Mouse (Mus musculus) limb, embryonic 11.5 days (tissue): ENCODE measurements around the gene Efr3b. TPM values are rescaled to one million over a fixed set of nuclear protein-coding genes. Genes with fewer than 3 reads are reported as not detected.
A peak's percentile ranks its signal among the peaks of the same experiment; 100 is the strongest.

Experiments used
- ATAC-seq: fragments of 200-750 bp; cut with Nextera tagmentation; 2 replicates; pipeline ENCODE4 v1.8.0; 2017; ENCODE audit warnings: low read depth; ENCODE audit not compliant: insufficient number of reproducible peaks, low FRiP score, low TSS enrichment
- DNase-seq: peaks from one replicate; pipeline ENCODE4 v3.0.0-alpha.2; 2015; ENCODE audit warnings: low spot score
- H3K27ac ChIP-seq: fragments of 300-500 bp; sonication (generic); replicated peaks from 2 replicates; pipeline ENCODE4 v1.5.1; 2014; ENCODE audit warnings: low read depth, mild to moderate bottlenecking, low read length
- H3K27me3 ChIP-seq: fragments of 300-500 bp; sonication (generic); 2 replicates; pipeline ENCODE4 v1.6.1; 2014; ENCODE audit warnings: mild to moderate bottlenecking, low read length, mixed read lengths; ENCODE audit not compliant: control insufficient read depth, insufficient read depth
- H3K36me3 ChIP-seq: fragments of 300-500 bp; sonication (generic); 2 replicates; pipeline ENCODE4 v1.6.1; 2014; ENCODE audit warnings: mild to moderate bottlenecking, low read length, moderate library complexity, mixed read lengths; ENCODE audit not compliant: control insufficient read depth, insufficient read depth
- H3K4me1 ChIP-seq: fragments of 300-500 bp; sonication (generic); 2 replicates; pipeline ENCODE4 v1.6.1; 2014; ENCODE audit warnings: low read length, mixed read lengths; ENCODE audit not compliant: control insufficient read depth, insufficient read depth
- H3K4me2 ChIP-seq: fragments of 300-500 bp; sonication (generic); 2 replicates; pipeline ENCODE4 v1.6.1; 2014; ENCODE audit warnings: low read depth, mild to moderate bottlenecking, moderate library complexity; ENCODE audit not compliant: severe bottlenecking
- H3K4me3 ChIP-seq: fragments of 300-500 bp; sonication (generic); 2 replicates; pipeline ENCODE4 v1.5.1; 2014; ENCODE audit warnings: low read depth, low read length
- H3K9ac ChIP-seq: fragments of 300-500 bp; sonication (generic); 2 replicates; pipeline ENCODE4 v1.6.1; 2014; ENCODE audit warnings: mild to moderate bottlenecking, low read length
- H3K9me3 ChIP-seq: fragments of 300-500 bp; sonication (generic); 2 replicates; pipeline ENCODE4 v1.6.1; 2016; ENCODE audit warnings: low read length; ENCODE audit not compliant: control insufficient read depth
- WGBS: fragments of 180-500 bp; shearing (Covaris S2); extraction: QIAGEN DNeasy Blood & Tissue Kit; methylation state at CpG from one replicate; pipeline ENCODE4 v1.1.7; 2014; 5-methylcytosine and 5-hydroxymethylcytosine counted together
- polyA plus RNA-seq: library from polyadenylated mRNA; unstranded; fragments of >200 nt; fragmentation: Nextera tagmentation; extraction: Ambion mirVana; gene quantifications from 2 replicates; pipeline ENCODE4 v1.2.1, GENCODE M21; 2014

Gene Efr3b
- 6.0 and 6.3 TPM in 2 replicates for polyA plus RNA-seq

- Histone ChIP-seq H3K27me3 (no peaks in the 10 kb centered on the region), H3K9ac (peak within 1 kb of the TSS; percentile 83), H3K4me2 (peak within 1 kb of the TSS; percentile 93), H3K36me3 (no peaks in the 10 kb centered on the region), H3K9me3 (no peaks in the 10 kb centered on the region), H3K4me3 (peak within 1 kb of the TSS; percentile 82), H3K4me1 (peaks cover 9% of the 10 kb centered on the region), H3K27ac (no peak within 1 kb of the TSS)
- under 1% methylated on average over 78 of the region's 78 CpGs for WGBS
- DNase-seq (peak; percentile 90), ATAC-seq (peak; percentile 96)
Observed at GRCm38 (mm10) chr12:4038061-4039041, at the start of gene Efr3b. TSS of gene Efr3b (minus strand) at chr12:4038915.

- no peak overlapping the region for H3K9ac ChIP-seq
- H3K27ac ChIP-seq: no peak overlapping the region
- 68% methylated on average over 8 of the region's 8 CpGs for WGBS
Observed at GRCm38 (mm10) chr12:4083441-4083840, 44.7 kb upstream of the Efr3b start.

GRCm38 (mm10) chr12:4082132-4083001, 43.7 kb upstream of the Efr3b start, which contains the start of gene Dnajc27:
TSS of gene Dnajc27 (plus strand) at chr12:4082583.
- Histone ChIP-seq H3K27me3 (no peaks in the 10 kb centered on the region), H3K9me3 (no peaks in the 10 kb centered on the region), H3K4me1 (0 out of 2 replicates have a peak, but pooled peaks cover 2% of the 10 kb centered on the region), H3K4me3 (peak within 1 kb of the TSS; percentile 50), H3K9ac (peak within 1 kb of the TSS; percentile 81), H3K36me3 (no peaks in the 10 kb centered on the region), H3K27ac (peak within 1 kb of the TSS; percentile 88), H3K4me2 (peak within 1 kb of the TSS; percentile 67)
- ATAC-seq: peak; percentile 96
- DNase-seq: peak; percentile 98
- 4% methylated on average over 59 of the region's 59 CpGs for WGBS

More at GRCm38 (mm10) chr12:4083441-4083840, 44.7 kb upstream of the Efr3b start:
- Histone ChIP-seq H3K4me2 (peak overlapping the region; percentile 67), H3K27me3 (no peaks in the 10 kb centered on the region), H3K9me3 (no peaks in the 10 kb centered on the region), H3K4me1 (0 out of 2 replicates have a peak, but pooled peaks cover 2% of the 10 kb centered on the region), H3K36me3 (peaks cover 2% of the 10 kb centered on the region; the same call in 1 of the 2 replicates), H3K4me3 (no peak overlapping the region)
- DNase-seq (no peak), ATAC-seq (no peak)

GRCm38 (mm10) chr12:4080311-4080710, 41.6 kb upstream of the Efr3b start:
- H3K4me1 ChIP-seq: 0 out of 2 replicates have a peak, but pooled peaks cover 2% of the 10 kb centered on the region
- no peaks in the 10 kb centered on the region for H3K9me3 ChIP-seq
- 0% methylated on average over 2 of the region's 2 CpGs for WGBS
- ATAC-seq (no peak), DNase-seq (peak; percentile 92)
- no peak overlapping the region for H3K4me2 ChIP-seq
- H3K36me3 ChIP-seq: no peaks in the 10 kb centered on the region
- H3K27ac ChIP-seq: no peak overlapping the region
- no peak overlapping the region for H3K9ac ChIP-seq
- no peak overlapping the region for H3K4me3 ChIP-seq
- H3K27me3 ChIP-seq: no peaks in the 10 kb centered on the region

GRCm38 (mm10) chr12:4078069-4078468, 39.4 kb upstream of the Efr3b start:
- Histone ChIP-seq H3K4me2 (no peak overlapping the region), H3K9me3 (no peaks in the 10 kb centered on the region), H3K27ac (no peak overlapping the region), H3K27me3 (no peaks in the 10 kb centered on the region), H3K4me1 (no peaks in the 10 kb centered on the region), H3K36me3 (no peaks in the 10 kb centered on the region), H3K4me3 (no peak overlapping the region), H3K9ac (no peak overlapping the region)
- WGBS: 57% methylated on average over 1 of the region's 1 CpGs
- DNase-seq: no peak
- no peak for ATAC-seq

- H3K9me3 ChIP-seq: no peaks in the 10 kb centered on the region
- no peak overlapping the region for H3K9ac ChIP-seq
- H3K4me2 ChIP-seq: no peak overlapping the region
- H3K36me3 ChIP-seq: no peaks in the 10 kb centered on the region
- ATAC-seq (no peak), DNase-seq (no peak)
- no peak overlapping the region for H3K4me3 ChIP-seq
- H3K4me1 ChIP-seq: no peaks in the 10 kb centered on the region
- H3K27me3 ChIP-seq: no peaks in the 10 kb centered on the region
- no peak overlapping the region for H3K27ac ChIP-seq
Observed at GRCm38 (mm10) chr12:4076383-4076782, 37.7 kb upstream of the Efr3b start.

- no peak for ATAC-seq
- Histone ChIP-seq H3K4me1 (no peaks in the 10 kb centered on the region), H3K27ac (no peak overlapping the region), H3K27me3 (no peaks in the 10 kb centered on the region), H3K9ac (no peak overlapping the region), H3K4me3 (no peak overlapping the region), H3K4me2 (no peak overlapping the region), H3K9me3 (no peaks in the 10 kb centered on the region), H3K36me3 (no peaks in the 10 kb centered on the region)
- WGBS: 76% methylated on average over 8 of the region's 8 CpGs
- no peak for DNase-seq
Observed at GRCm38 (mm10) chr12:4075407-4075806, 36.7 kb upstream of the Efr3b start.

- no peaks in the 10 kb centered on the region for H3K36me3 ChIP-seq
- no peaks in the 10 kb centered on the region for H3K27me3 ChIP-seq
- no peak overlapping the region for H3K4me3 ChIP-seq
- H3K27ac ChIP-seq: no peak overlapping the region
- H3K4me1 ChIP-seq: no peaks in the 10 kb centered on the region
- no peak for DNase-seq
- 79% methylated on average over 9 of the region's 9 CpGs for WGBS
- ATAC-seq: no peak
- no peak overlapping the region for H3K4me2 ChIP-seq
- H3K9me3 ChIP-seq: no peaks in the 10 kb centered on the region
- no peak overlapping the region for H3K9ac ChIP-seq
Observed at GRCm38 (mm10) chr12:4071671-4072070, 33.0 kb upstream of the Efr3b start.
